Mouse (Mus musculus) liver, adult 2 months (tissue): Measurements from ENCODE around the gene Cs.

Source experiments
- CTCF ChIP-seq: fragments of 200-500 bp; IDR thresholded peaks from 2 replicates; pipeline ENCODE4 v1.5.1; 2011; ENCODE audit warnings: low read depth, low read length, control low read depth
- POLR2A ChIP-seq: fragments of 200-500 bp; IDR thresholded peaks from 2 replicates; pipeline ENCODE4 v1.6.1; 2011; ENCODE audit warnings: low read length, control low read depth; ENCODE audit not compliant: insufficient read depth; ENCODE audit errors: extremely low read depth

GRCm38 (mm10) chr10:128412055-128412381 lies 74.5 kb downstream of the Cs start:
- no peak for TF ChIP-seq CTCF
- TF ChIP-seq POLR2A, result no peak
